In the genomic region with DNA sequence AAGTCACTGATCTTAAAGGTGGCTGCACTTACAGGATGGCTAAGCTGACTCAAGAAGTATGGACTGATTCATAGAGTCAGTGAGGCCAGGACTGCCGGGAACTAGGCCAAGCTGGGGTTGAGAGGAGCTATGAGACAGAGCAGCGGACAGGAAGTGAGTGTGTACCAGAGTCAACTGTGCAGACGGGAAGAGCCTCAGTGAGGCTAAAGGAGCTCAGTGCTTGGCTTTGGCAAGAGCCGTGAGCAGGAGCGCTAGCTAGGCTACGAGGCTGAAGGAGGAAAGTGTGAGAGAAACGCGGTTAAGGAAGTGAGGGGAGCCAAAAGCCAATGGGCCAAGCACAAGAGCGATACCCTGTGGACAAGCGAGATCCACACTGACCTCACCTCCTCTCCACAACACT, we compare ENCODE assay signal across 11 mouse cellular contexts. TPM values are rescaled to one million over a fixed set of nuclear protein-coding genes. Genes with fewer than 3 reads are reported as not detected.
DNase-seq lines count a peak whose midpoint lies in the region; ATAC-seq and TF ChIP-seq lines count a peak whose summit lies in the region.
"Had no signal": no experiment of that assay in that cellular context is flagged by ENCODE, and none has a peak within 500 bp of the region (broad histone marks: within the 10 kb centered on the region; RNA-seq: fewer than 3 reads in every experiment).

No protein-coding gene starts in this region.

- no peak overlapping the region for H3K27ac ChIP-seq in embryonic facial prominence, embryonic 14.5 days (replicated peaks; ENCODE audit: low read depth, low read length)
- no peak overlapping the region for H3K27ac ChIP-seq in embryonic facial prominence, embryonic 10.5 days (replicated peaks)
- H3K27ac ChIP-seq in heart, embryonic 12.5 days (ENCODE audit: poor library complexity, severe bottlenecking) = 0 out of 2 replicates have a peak overlapping the region, but pooled peaks have one; percentile 9
- H3K27ac ChIP-seq in hindbrain, embryonic 14.5 days = no peak overlapping the region
- no peak overlapping the region for H3K27ac ChIP-seq in midbrain, postnatal 0 days (ENCODE audit: low read depth, low read length)
- H3K27ac ChIP-seq: limb, embryonic 13.5 days had no signal

- H3K27me3 ChIP-seq in embryonic facial prominence, embryonic 14.5 days (replicated peaks; ENCODE audit: control insufficient read depth, insufficient read depth, low read length) = no peaks in the 10 kb centered on the region
- H3K27me3 ChIP-seq in embryonic facial prominence, embryonic 10.5 days (replicated peaks; ENCODE audit: low read depth, poor library complexity, severe bottlenecking) = no peaks in the 10 kb centered on the region
- H3K27me3 ChIP-seq in heart, embryonic 12.5 days (replicated peaks) = no peaks in the 10 kb centered on the region
- H3K27me3 ChIP-seq in hindbrain, embryonic 14.5 days (ENCODE audit: control insufficient read depth, insufficient read depth, low read length) = no peaks in the 10 kb centered on the region
- no peaks in the 10 kb centered on the region for H3K27me3 ChIP-seq in midbrain, postnatal 0 days (ENCODE audit: insufficient read depth, low read length)
- H3K27me3 ChIP-seq: CH12.LX; limb, embryonic 13.5 days had no signal

- no peaks in the 10 kb centered on the region for H3K4me1 ChIP-seq in embryonic facial prominence, embryonic 14.5 days (ENCODE audit: control insufficient read depth, insufficient read depth, low read length)
- H3K4me1 ChIP-seq in embryonic facial prominence, embryonic 10.5 days = peaks cover 5% of the 10 kb centered on the region
- H3K4me1 ChIP-seq in heart, embryonic 12.5 days (replicated peaks) = peaks cover 10% of the 10 kb centered on the region; the same call in 1 of the 2 replicates
- no peaks in the 10 kb centered on the region for H3K4me1 ChIP-seq in hindbrain, embryonic 14.5 days (replicated peaks; ENCODE audit: control insufficient read depth, insufficient read depth, low read length)
- H3K4me1 ChIP-seq in midbrain, postnatal 0 days (ENCODE audit: insufficient read depth, low read length) = no peaks in the 10 kb centered on the region

- 81% methylated on average over 10 of the region's 10 CpGs for WGBS in embryonic facial prominence, embryonic 14.5 days
- WGBS in embryonic facial prominence, embryonic 10.5 days = 82% methylated on average over 10 of the region's 10 CpGs
- 63% methylated on average over 10 of the region's 10 CpGs for WGBS in heart, embryonic 12.5 days
- WGBS in hindbrain, embryonic 14.5 days = 82% methylated on average over 10 of the region's 10 CpGs
- 82% methylated on average over 10 of the region's 10 CpGs for WGBS in midbrain, postnatal 0 days

- ATAC-seq in embryonic facial prominence, embryonic 14.5 days (ENCODE audit: low read depth) = no peak
- peak; percentile 81 for ATAC-seq in heart, embryonic 12.5 days (ENCODE audit: insufficient number of reproducible peaks, low FRiP score)
- ATAC-seq in hindbrain, embryonic 14.5 days (ENCODE audit: low FRiP score) = no peak
- ATAC-seq in midbrain, postnatal 0 days (ENCODE audit: low FRiP score) = no peak

- H3K9ac ChIP-seq in embryonic facial prominence, embryonic 14.5 days (ENCODE audit: low read depth, low read length) = no peak overlapping the region
- no peak overlapping the region for H3K9ac ChIP-seq in heart, embryonic 12.5 days
- H3K9ac ChIP-seq in hindbrain, embryonic 14.5 days = no peak overlapping the region
- no peak overlapping the region for H3K9ac ChIP-seq in midbrain, postnatal 0 days (replicated peaks; ENCODE audit: low read length, poor library complexity, severe bottlenecking)
- H3K9ac ChIP-seq: limb, embryonic 13.5 days had no signal

- H3K9me3 ChIP-seq in embryonic facial prominence, embryonic 14.5 days (ENCODE audit: control insufficient read depth, low read length) = no peaks in the 10 kb centered on the region
- H3K9me3 ChIP-seq in embryonic facial prominence, embryonic 10.5 days = no peaks in the 10 kb centered on the region
- no peaks in the 10 kb centered on the region for H3K9me3 ChIP-seq in heart, embryonic 12.5 days (replicated peaks)
- no peaks in the 10 kb centered on the region for H3K9me3 ChIP-seq in hindbrain, embryonic 14.5 days (ENCODE audit: control insufficient read depth, low read length)
- no peaks in the 10 kb centered on the region for H3K9me3 ChIP-seq in midbrain, postnatal 0 days (ENCODE audit: low read length)
- H3K9me3 ChIP-seq: limb, embryonic 13.5 days had no signal

- DNase-seq in embryonic facial prominence, embryonic 14.5 days (ENCODE audit: low spot score) = peak; percentile 50
- DNase-seq in embryonic facial prominence, embryonic 10.5 days (ENCODE audit: low spot score) = no peak
- peak; percentile 9 for DNase-seq in liver
- DNase-seq in skeletal muscle tissue, adult 2 months (ENCODE audit: low read depth, low spot score) = peak; percentile 32
- DNase-seq in hindbrain, embryonic 14.5 days (ENCODE audit: low spot score) = no peak
- no peak for DNase-seq in T-cell, adult 2 months (ENCODE audit: low spot score)
- no peak for DNase-seq in midbrain, postnatal 0 days (ENCODE audit: low spot score)
- DNase-seq: embryo, embryonic 11 days had no signal

- no peak overlapping the region for H3K4me3 ChIP-seq in embryonic facial prominence, embryonic 14.5 days (ENCODE audit: low read depth, low read length)
- H3K4me3 ChIP-seq in embryonic facial prominence, embryonic 10.5 days = no peak overlapping the region
- H3K4me3 ChIP-seq in heart, embryonic 12.5 days = no peak overlapping the region
- H3K4me3 ChIP-seq in hindbrain, embryonic 14.5 days (replicated peaks; ENCODE audit: low read length) = no peak overlapping the region
- H3K4me3 ChIP-seq in midbrain, postnatal 0 days (ENCODE audit: low read depth, low read length) = no peak overlapping the region
- H3K4me3 ChIP-seq: limb, embryonic 13.5 days had no signal

- no peak overlapping the region for H3K4me2 ChIP-seq in embryonic facial prominence, embryonic 14.5 days (ENCODE audit: low read depth, low read length)
- H3K4me2 ChIP-seq in heart, embryonic 12.5 days = no peak overlapping the region
- H3K4me2 ChIP-seq in hindbrain, embryonic 14.5 days (replicated peaks) = no peak overlapping the region
- H3K4me2 ChIP-seq in midbrain, postnatal 0 days (ENCODE audit: low read depth, low read length, poor library complexity, severe bottlenecking) = no peak overlapping the region
- H3K4me2 ChIP-seq: limb, embryonic 13.5 days had no signal

- no peaks in the 10 kb centered on the region for H3K36me3 ChIP-seq in embryonic facial prominence, embryonic 14.5 days (ENCODE audit: control insufficient read depth, insufficient read depth, low read length)
- peaks cover 19% of the 10 kb centered on the region; the same call in 1 of the 2 replicates for H3K36me3 ChIP-seq in embryonic facial prominence, embryonic 10.5 days (replicated peaks)
- H3K36me3 ChIP-seq in heart, embryonic 12.5 days = peaks cover 11% of the 10 kb centered on the region
- peaks cover 33% of the 10 kb centered on the region for H3K36me3 ChIP-seq in hindbrain, embryonic 14.5 days (replicated peaks; ENCODE audit: control insufficient read depth, insufficient read depth)
- peaks cover 23% of the 10 kb centered on the region for H3K36me3 ChIP-seq in midbrain, postnatal 0 days (ENCODE audit: insufficient read depth, low read length)

- TF ChIP-seq CTCF in midbrain, postnatal 0 days (IDR thresholded peaks at IDR 0.05) = no peak

RNA-seq across cellular contexts. Expression of a gene that starts 34.7 kb away (rescaled TPM):
- 20.2 and 21.5 TPM in 2 replicates for polyA plus RNA-seq in embryonic facial prominence, embryonic 14.5 days (2014; fragmentation: Nextera tagmentation; extraction: Ambion mirVana)
- 20.2 and 20.8 TPM in 2 replicates for polyA plus RNA-seq in embryonic facial prominence, embryonic 10.5 days (2016; fragmentation: Nextera tagmentation; extraction: Ambion mirVana)
- 25.7 and 26.9 TPM in 2 replicates for polyA plus RNA-seq in heart, embryonic 12.5 days (2016; fragmentation: Nextera tagmentation; extraction: Ambion mirVana)
- polyA plus RNA-seq in hindbrain, embryonic 14.5 days (2014; fragmentation: Nextera tagmentation; extraction: Ambion mirVana) = 69.5 and 83.3 TPM in 2 replicates
- total RNA-seq in midbrain, postnatal 0 days (2014; rRNA removed) = 91.3 and 94.1 TPM in 2 replicates
- polyA plus RNA-seq in midbrain, postnatal 0 days (2015; fragmentation: Nextera tagmentation; extraction: Ambion mirVana) = 59.2 and 60.2 TPM in 2 replicates

RNA-seq across cellular contexts. Expression of a gene that starts 34.8 kb away (rescaled TPM):
- polyA plus RNA-seq in embryonic facial prominence, embryonic 14.5 days (2014; fragmentation: Nextera tagmentation; extraction: Ambion mirVana) = 8.0 and 8.9 TPM in 2 replicates
- 7.9 and 8.1 TPM in 2 replicates for polyA plus RNA-seq in embryonic facial prominence, embryonic 10.5 days (2016; fragmentation: Nextera tagmentation; extraction: Ambion mirVana)
- 2.5 and 3.5 TPM in 2 replicates for polyA plus RNA-seq in heart, embryonic 12.5 days (2016; fragmentation: Nextera tagmentation; extraction: Ambion mirVana)
- 33.5 and 38.0 TPM in 2 replicates for polyA plus RNA-seq in hindbrain, embryonic 14.5 days (2014; fragmentation: Nextera tagmentation; extraction: Ambion mirVana)
- total RNA-seq in midbrain, postnatal 0 days (2014; rRNA removed) = 32.5 and 33.0 TPM in 2 replicates
- polyA plus RNA-seq in midbrain, postnatal 0 days (2015; fragmentation: Nextera tagmentation; extraction: Ambion mirVana) = 19.8 and 21.2 TPM in 2 replicates

Comparison
In these comparisons a context has a peak if more than half of its experiments do, and no peak if none do; other contexts are left out.
1. DNase-seq: peak in embryonic facial prominence, embryonic 14.5 days (single experiment), liver (single experiment) and skeletal muscle tissue, adult 2 months (single experiment); none in embryonic facial prominence, embryonic 10.5 days (single experiment), hindbrain, embryonic 14.5 days (single experiment), T-cell, adult 2 months (single experiment) and midbrain, postnatal 0 days (single experiment).